Mouse (Mus musculus): Measurements from ENCODE around the gene Sell. TPM values are rescaled to one million over a fixed set of nuclear protein-coding genes. Genes with fewer than 3 reads are reported as not detected.

Sell gene
- polyA plus RNA-seq (2014; fragmentation: Illumina TruSeq; extraction: RNeasy Lipid Tissue Mini Kit (QIAGEN cat#74804); ENCODE audit: low read depth, low replicate concordance): 0.81 TPM

DNA sequence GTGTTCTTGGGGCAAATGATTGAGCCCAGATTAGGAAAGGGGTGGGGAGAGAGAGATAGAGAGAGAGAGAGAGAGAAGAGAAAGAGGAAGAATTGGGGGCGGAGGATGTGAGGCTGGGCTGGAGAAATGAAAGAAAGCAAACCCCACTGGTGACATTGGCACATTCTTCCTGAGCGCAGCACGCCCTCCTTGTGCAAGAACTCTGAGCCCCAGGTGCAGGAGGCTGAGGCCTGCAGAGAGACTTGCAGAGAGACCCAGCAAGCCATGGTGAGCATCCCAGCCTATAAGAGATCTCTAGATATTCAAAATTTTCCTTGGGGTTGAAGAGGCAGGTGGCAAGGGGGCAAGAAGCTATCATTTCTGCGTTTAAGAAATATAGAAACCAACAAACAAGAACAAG lies at the start of gene Sell:
Gene Sell (plus strand): TSS at position 58 of the 400 bp plus-strand sequence.

GRCm38 (mm10) chr1:164047934-164048333 lies 13.8 kb upstream of the Sell start, which contains the start of gene Sele:
TSS of gene Sele (plus strand) at chr1:164048234.

DNA sequence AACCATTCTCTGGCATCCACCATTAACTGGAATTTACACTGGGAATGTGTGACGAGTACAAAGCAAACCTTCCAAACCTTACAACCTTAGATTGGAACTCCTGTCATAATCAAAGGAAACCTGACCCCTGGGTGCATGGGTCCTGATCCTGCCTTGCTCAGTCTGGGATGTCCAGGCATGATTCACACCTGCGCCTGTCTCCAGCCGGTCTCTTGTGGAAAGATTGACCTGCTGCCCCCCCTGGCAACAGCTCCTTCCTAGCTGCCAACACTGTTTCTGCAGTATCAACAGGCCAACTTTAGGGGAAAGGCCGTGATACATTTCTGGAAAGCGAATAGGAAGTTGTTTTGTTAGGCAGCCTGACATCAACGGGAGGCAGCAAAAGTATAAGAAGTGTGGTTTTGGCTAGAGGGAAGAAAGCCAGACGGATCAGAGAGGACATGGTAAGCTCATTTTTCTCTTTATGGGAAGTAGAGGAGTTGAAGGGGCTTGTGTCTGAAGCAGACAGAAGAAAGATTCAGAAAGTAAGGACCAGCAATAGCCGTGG lies 53.2 kb downstream of the Sell start, which contains the start of gene Selp:
Gene Selp (plus strand): TSS at position 318 of the 547 bp plus-strand sequence.

Other genes starting within 250 kb of the Sell start
- gene Scyl3, start 132.9 kb upstream of the Sell start, polyA plus RNA-seq (2014; fragmentation: Illumina TruSeq; extraction: RNeasy Lipid Tissue Mini Kit (QIAGEN cat#74804); ENCODE audit: low read depth, low replicate concordance): 30.5 TPM
- gene BC055324, start 67.2 kb upstream of the Sell start, polyA plus RNA-seq (2014; fragmentation: Illumina TruSeq; extraction: RNeasy Lipid Tissue Mini Kit (QIAGEN cat#74804); ENCODE audit: low read depth, low replicate concordance): 1.5 TPM
- gene Mettl18, start 67.1 kb upstream of the Sell start, polyA plus RNA-seq (2014; fragmentation: Illumina TruSeq; extraction: RNeasy Lipid Tissue Mini Kit (QIAGEN cat#74804); ENCODE audit: low read depth, low replicate concordance): 14.1 TPM
- gene Sele, start 13.7 kb upstream of the Sell start, polyA plus RNA-seq (2014; fragmentation: Illumina TruSeq; extraction: RNeasy Lipid Tissue Mini Kit (QIAGEN cat#74804); ENCODE audit: low read depth, low replicate concordance): 0.44 TPM
- 0.32 TPM for gene Selp, start 53.3 kb downstream of the Sell start, polyA plus RNA-seq (2014; fragmentation: Illumina TruSeq; extraction: RNeasy Lipid Tissue Mini Kit (QIAGEN cat#74804); ENCODE audit: low read depth, low replicate concordance)
- gene F5, start 89.9 kb downstream of the Sell start, polyA plus RNA-seq (2014; fragmentation: Illumina TruSeq; extraction: RNeasy Lipid Tissue Mini Kit (QIAGEN cat#74804); ENCODE audit: low read depth, low replicate concordance): 10.3 TPM
- gene Slc19a2, start 187.1 kb downstream of the Sell start, polyA plus RNA-seq (2014; fragmentation: Illumina TruSeq; extraction: RNeasy Lipid Tissue Mini Kit (QIAGEN cat#74804); ENCODE audit: low read depth, low replicate concordance): 15.3 TPM
- gene Ccdc181, start 213.6 kb downstream of the Sell start, polyA plus RNA-seq (2014; fragmentation: Illumina TruSeq; extraction: RNeasy Lipid Tissue Mini Kit (QIAGEN cat#74804); ENCODE audit: low read depth, low replicate concordance): 65.8 TPM
- 37.0 TPM for gene Nme7, start 242.1 kb downstream of the Sell start, polyA plus RNA-seq (2014; fragmentation: Illumina TruSeq; extraction: RNeasy Lipid Tissue Mini Kit (QIAGEN cat#74804); ENCODE audit: low read depth, low replicate concordance)
- 39.0 TPM for gene Blzf1, start 245.5 kb downstream of the Sell start, polyA plus RNA-seq (2014; fragmentation: Illumina TruSeq; extraction: RNeasy Lipid Tissue Mini Kit (QIAGEN cat#74804); ENCODE audit: low read depth, low replicate concordance)

Data from kidney, adult 10 weeks (tissue).